Mouse (Mus musculus): ENCODE results near the gene Asic4. TPM values are rescaled to one million over a fixed set of nuclear protein-coding genes. Genes with fewer than 3 reads are reported as not detected.

Asic4 gene
- 0.13 TPM in 1 of 2 replicates, not detected in the other for polyA plus RNA-seq (2012; ENCODE audit: insufficient read depth, low replicate concordance)

GRCm38 (mm10) chr1:75450314-75451005 lies at the start of gene Asic4:
TSS of gene Asic4 (plus strand) at chr1:75450436.
- no peak for TF ChIP-seq GATA1 (IDR thresholded peaks at IDR 0.05; ENCODE audit: borderline replicate concordance, low read length)
- TF ChIP-seq FLI1 (IDR thresholded peaks at IDR 0.05; ENCODE audit: low read length) = no peak
- Histone ChIP-seq H3K9me3 (no peaks in the 10 kb centered on the region), H3K4me1 (peaks cover 78% of the 10 kb centered on the region), H3K36me3 (replicated peaks; ENCODE audit: low read length) (no peaks in the 10 kb centered on the region), H3K4me3 (replicated peaks) (peak within 1 kb of the TSS; percentile 87), H3K27me3 (replicated peaks) (peaks cover 93% of the 10 kb centered on the region)

DNA sequence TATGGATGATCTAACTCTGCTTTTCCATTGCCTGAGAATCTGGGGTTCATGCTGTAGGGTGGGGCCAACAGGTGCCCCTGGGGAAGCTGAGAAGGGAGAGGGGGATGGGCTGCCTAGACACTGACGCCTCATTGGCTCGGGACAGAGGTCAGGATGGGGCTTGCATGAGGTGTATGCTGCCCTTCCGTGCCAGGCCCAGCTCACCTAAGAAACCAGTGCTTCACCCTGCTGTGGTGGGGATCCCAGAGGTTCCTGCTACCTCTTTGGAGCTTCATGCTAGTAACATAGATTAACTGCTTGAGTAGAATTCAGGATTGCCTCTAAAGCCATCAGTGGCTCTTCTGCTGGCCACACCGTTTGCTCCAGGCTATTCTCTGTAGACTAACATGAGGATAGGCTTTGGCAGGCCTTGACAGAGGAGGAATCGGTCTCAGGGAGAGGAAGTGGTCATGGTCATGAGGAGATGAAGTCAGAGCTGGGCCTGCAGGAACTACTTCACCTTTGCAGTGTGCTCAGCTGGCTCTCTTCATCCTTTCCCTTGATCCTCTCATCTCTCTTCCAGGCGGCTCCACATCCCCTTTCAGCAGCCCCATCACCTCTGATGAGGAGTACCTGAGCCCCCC lies 49.6 kb upstream of the Asic4 start:
- peaks cover 82% of the 10 kb centered on the region for H3K27me3 ChIP-seq (replicated peaks)
- peak overlapping the region; percentile 64 for H3K4me3 ChIP-seq (replicated peaks)
- TF ChIP-seq GATA1 (IDR thresholded peaks at IDR 0.05; ENCODE audit: borderline replicate concordance, low read length) (no peak), FLI1 (IDR thresholded peaks at IDR 0.05; ENCODE audit: low read length) (no peak)
- no peaks in the 10 kb centered on the region for H3K9me3 ChIP-seq
- H3K36me3 ChIP-seq (replicated peaks; ENCODE audit: low read length) = no peaks in the 10 kb centered on the region
- H3K4me1 ChIP-seq = peaks cover 12% of the 10 kb centered on the region

GRCm38 (mm10) chr1:75405547-75405946 lies 44.7 kb upstream of the Asic4 start:
- no peak overlapping the region for H3K4me3 ChIP-seq (replicated peaks)
- H3K4me1 ChIP-seq = no peaks in the 10 kb centered on the region; the same call in 1 of the 2 replicates
- peaks cover 87% of the 10 kb centered on the region for H3K27me3 ChIP-seq (replicated peaks)
- H3K9me3 ChIP-seq = no peaks in the 10 kb centered on the region
- TF ChIP-seq FLI1 (IDR thresholded peaks at IDR 0.05; ENCODE audit: low read length) = no peak
- no peak for TF ChIP-seq GATA1 (IDR thresholded peaks at IDR 0.05; ENCODE audit: borderline replicate concordance, low read length)
- no peaks in the 10 kb centered on the region for H3K36me3 ChIP-seq (replicated peaks; ENCODE audit: low read length)

- Histone ChIP-seq H3K4me1 (no peaks in the 10 kb centered on the region), H3K27me3 (replicated peaks) (peaks cover 87% of the 10 kb centered on the region), H3K9me3 (no peaks in the 10 kb centered on the region), H3K4me3 (replicated peaks) (no peak overlapping the region), H3K36me3 (replicated peaks; ENCODE audit: low read length) (no peaks in the 10 kb centered on the region)
- TF ChIP-seq FLI1 (IDR thresholded peaks at IDR 0.05; ENCODE audit: low read length) (no peak), GATA1 (IDR thresholded peaks at IDR 0.05; ENCODE audit: borderline replicate concordance, low read length) (no peak)
Measured at GRCm38 (mm10) chr1:75406173-75406572, 44.1 kb upstream of the Asic4 start.

DNA sequence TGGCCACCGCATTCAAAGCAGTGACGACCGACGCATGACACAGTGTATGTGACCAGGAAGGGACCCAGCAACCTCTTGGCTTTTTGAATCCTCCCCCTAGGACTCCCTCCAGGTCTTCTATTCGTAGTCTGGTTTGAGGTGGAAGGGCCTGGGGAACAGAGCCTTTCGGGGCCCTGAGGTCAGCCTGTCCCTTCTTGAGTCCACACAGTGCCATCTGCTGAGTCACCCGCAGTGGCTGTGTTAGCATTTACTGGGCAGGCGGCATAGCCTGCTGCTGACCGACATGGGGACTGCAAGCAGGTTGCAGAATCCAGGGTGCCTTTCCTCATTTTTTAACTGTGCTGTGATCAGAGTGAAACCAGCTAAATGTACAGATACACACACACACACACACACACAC lies 43.2 kb upstream of the Asic4 start:
- H3K36me3 ChIP-seq (replicated peaks; ENCODE audit: low read length) = no peaks in the 10 kb centered on the region
- no peak for TF ChIP-seq GATA1 (IDR thresholded peaks at IDR 0.05; ENCODE audit: borderline replicate concordance, low read length)
- no peak for TF ChIP-seq FLI1 (IDR thresholded peaks at IDR 0.05; ENCODE audit: low read length)

DNA sequence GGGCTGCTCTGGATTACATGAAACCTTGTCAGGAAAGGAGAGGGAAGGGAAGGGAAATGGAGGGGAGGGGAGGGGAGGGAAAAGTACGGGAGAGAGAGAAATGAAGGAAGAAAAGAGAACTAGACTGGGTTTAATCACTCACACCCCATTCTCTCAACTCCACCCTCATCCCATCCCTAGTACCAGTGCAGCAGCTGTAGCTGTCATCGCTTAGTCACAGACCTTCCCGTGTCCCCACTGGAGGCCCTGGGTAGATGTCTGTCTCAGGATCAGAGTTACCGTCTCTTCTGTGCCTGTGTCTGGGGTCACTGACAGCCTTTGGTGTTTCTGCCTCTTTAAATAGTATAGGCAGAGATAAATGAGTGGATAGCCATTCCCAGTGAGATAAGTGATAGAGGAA lies 42.0 kb upstream of the Asic4 start:
- Histone ChIP-seq H3K4me3 (replicated peaks) (no peak overlapping the region), H3K9me3 (no peaks in the 10 kb centered on the region), H3K4me1 (no peaks in the 10 kb centered on the region), H3K27me3 (replicated peaks) (peaks cover 83% of the 10 kb centered on the region), H3K36me3 (replicated peaks; ENCODE audit: low read length) (no peaks in the 10 kb centered on the region)
- TF ChIP-seq FLI1 (IDR thresholded peaks at IDR 0.05; ENCODE audit: low read length) (no peak), GATA1 (IDR thresholded peaks at IDR 0.05; ENCODE audit: borderline replicate concordance, low read length) (no peak)

More for the DNA sequence above, 43.2 kb upstream of the Asic4 start:
- no peaks in the 10 kb centered on the region for H3K4me1 ChIP-seq
- peaks cover 86% of the 10 kb centered on the region for H3K27me3 ChIP-seq (replicated peaks)
- no peak overlapping the region for H3K4me3 ChIP-seq (replicated peaks)
- H3K9me3 ChIP-seq = no peaks in the 10 kb centered on the region

GRCm38 (mm10) chr1:75409950-75410349 lies 40.3 kb upstream of the Asic4 start:
- H3K4me3 ChIP-seq (replicated peaks) = no peak overlapping the region
- peaks cover 82% of the 10 kb centered on the region for H3K27me3 ChIP-seq (replicated peaks)
- no peaks in the 10 kb centered on the region for H3K36me3 ChIP-seq (replicated peaks; ENCODE audit: low read length)
- TF ChIP-seq FLI1 (IDR thresholded peaks at IDR 0.05; ENCODE audit: low read length) (no peak), GATA1 (IDR thresholded peaks at IDR 0.05; ENCODE audit: borderline replicate concordance, low read length) (no peak)
- H3K9me3 ChIP-seq = no peaks in the 10 kb centered on the region
- peaks cover 5% of the 10 kb centered on the region; the same call in 1 of the 2 replicates for H3K4me1 ChIP-seq

GRCm38 (mm10) chr1:75412196-75412595 lies 38.0 kb upstream of the Asic4 start:
- H3K4me3 ChIP-seq (replicated peaks) = no peak overlapping the region
- H3K9me3 ChIP-seq = no peaks in the 10 kb centered on the region
- H3K27me3 ChIP-seq (replicated peaks) = peaks cover 80% of the 10 kb centered on the region
- no peak for TF ChIP-seq GATA1 (IDR thresholded peaks at IDR 0.05; ENCODE audit: borderline replicate concordance, low read length)
- no peak for TF ChIP-seq FLI1 (IDR thresholded peaks at IDR 0.05; ENCODE audit: low read length)
- peaks cover 5% of the 10 kb centered on the region; the same call in 1 of the 2 replicates for H3K4me1 ChIP-seq
- H3K36me3 ChIP-seq (replicated peaks; ENCODE audit: low read length) = no peaks in the 10 kb centered on the region

DNA sequence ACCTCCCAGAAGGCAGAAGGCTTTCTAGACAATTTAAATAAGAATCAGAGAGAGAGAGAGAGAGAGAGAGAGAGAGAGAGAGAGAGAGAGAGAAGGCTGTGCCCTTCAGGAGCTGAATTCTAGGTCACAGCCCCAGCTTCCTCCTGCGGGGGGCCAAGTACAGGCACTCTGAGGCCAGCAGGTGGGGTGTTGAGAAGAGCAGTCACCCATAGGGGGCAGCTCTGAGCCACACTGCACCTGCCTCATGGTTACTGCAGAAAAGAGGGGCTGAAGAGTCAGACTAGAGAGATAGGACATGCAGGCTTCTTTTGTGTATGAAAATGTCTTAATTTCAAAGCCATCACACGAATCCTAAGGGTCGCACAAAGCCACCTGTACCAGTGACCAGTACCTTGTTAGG lies 36.5 kb upstream of the Asic4 start:
- no peak for TF ChIP-seq GATA1 (IDR thresholded peaks at IDR 0.05; ENCODE audit: borderline replicate concordance, low read length)
- Histone ChIP-seq H3K9me3 (no peaks in the 10 kb centered on the region), H3K4me3 (replicated peaks) (no peak overlapping the region), H3K27me3 (replicated peaks) (peaks cover 83% of the 10 kb centered on the region), H3K4me1 (peaks cover 5% of the 10 kb centered on the region; the same call in 1 of the 2 replicates), H3K36me3 (replicated peaks; ENCODE audit: low read length) (no peaks in the 10 kb centered on the region)

DNA sequence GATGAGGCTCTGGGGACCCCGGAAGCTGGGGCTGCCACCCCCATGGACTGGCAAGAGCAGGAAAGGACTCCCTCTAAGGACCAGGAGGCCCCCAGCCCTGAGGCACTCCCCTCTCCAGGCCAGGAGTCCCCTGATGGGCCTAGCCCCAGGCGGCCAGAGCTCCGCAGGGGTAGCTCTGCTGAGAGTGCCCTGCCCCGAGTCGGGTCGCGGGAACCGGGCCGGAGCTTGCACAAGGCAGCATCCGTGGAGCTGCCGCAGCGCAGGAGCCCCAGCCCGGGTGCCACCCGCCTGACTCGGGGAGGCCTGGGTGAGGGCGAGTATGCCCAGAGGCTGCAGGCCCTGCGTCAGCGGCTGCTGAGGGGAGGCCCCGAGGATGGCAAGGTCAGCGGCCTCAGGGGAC lies 28.4 kb upstream of the Asic4 start:
- no peaks in the 10 kb centered on the region for H3K9me3 ChIP-seq
- H3K36me3 ChIP-seq (replicated peaks; ENCODE audit: low read length) = no peaks in the 10 kb centered on the region
- H3K27me3 ChIP-seq (replicated peaks) = peaks cover 85% of the 10 kb centered on the region
- H3K4me3 ChIP-seq (replicated peaks) = no peak overlapping the region
- no peak for TF ChIP-seq GATA1 (IDR thresholded peaks at IDR 0.05; ENCODE audit: borderline replicate concordance, low read length)
- no peak for TF ChIP-seq FLI1 (IDR thresholded peaks at IDR 0.05; ENCODE audit: low read length)
- peaks cover 18% of the 10 kb centered on the region for H3K4me1 ChIP-seq

All from megakaryocyte, embryonic 14.5 days (primary cell).